Mouse (Mus musculus) mammary gland, adult 2 months (tissue): ENCODE results near the gene Sh3tc1. TPM values are rescaled to one million over a fixed set of nuclear protein-coding genes. Genes with fewer than 3 reads are reported as not detected.

ENCODE experiments used
- polyA plus RNA-seq: library from polyadenylated mRNA; depleted of rRNA; stranded (reverse); fragments of >200 nt; gene quantifications from 2 replicates; pipeline ENCODE4 v1.2.3, GENCODE M21; 2012; ENCODE audit warnings: low replicate concordance; rRNA removed

The Sh3tc1 gene
- 17.1 and 25.6 TPM in 2 replicates for polyA plus RNA-seq

DNA sequence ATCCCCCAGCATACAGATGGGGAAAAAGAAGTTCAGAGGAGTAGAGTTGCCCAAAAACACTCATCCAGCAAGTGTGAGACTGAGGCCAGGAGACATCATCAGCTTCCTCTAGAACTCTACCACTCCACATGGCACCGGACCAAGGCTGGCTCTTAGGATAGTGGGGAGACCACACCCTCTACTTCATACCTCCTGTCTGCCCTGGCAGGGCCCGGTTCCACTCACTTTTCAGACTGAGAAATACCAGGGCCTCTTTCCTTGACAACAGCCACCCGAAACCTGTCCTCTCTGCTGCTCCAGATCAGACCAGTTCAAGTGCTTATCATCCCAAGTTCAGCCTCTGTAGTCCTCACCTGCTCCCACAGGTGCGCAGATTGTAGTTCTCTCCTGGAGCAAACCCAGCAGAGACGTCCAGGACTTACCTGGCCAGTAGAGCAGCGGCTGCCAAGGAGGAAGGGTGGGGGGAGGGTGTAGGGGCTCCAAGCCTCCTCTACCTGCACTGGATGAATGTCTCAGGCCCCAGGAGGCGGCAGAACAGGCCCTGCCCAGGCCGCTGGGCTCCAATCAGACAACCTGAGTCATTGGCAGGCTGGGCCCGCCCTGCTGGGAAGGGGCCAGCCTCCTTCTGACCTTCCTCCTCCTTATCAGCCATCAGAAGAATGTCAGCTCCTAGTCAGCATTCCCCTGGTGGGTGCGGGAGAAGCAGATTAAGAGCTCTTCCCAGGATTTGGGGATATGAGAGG, at the start of gene Sh3tc1:
Sh3tc1 (minus strand) TSS at position 452 of the 743 bp plus-strand sequence.

GRCm38 (mm10) chr5:35757639-35758001, 17.8 kb upstream of the Sh3tc1 start, which contains the start of gene Ablim2:
TSS of gene Ablim2 (plus strand) at chr5:35757880.

DNA sequence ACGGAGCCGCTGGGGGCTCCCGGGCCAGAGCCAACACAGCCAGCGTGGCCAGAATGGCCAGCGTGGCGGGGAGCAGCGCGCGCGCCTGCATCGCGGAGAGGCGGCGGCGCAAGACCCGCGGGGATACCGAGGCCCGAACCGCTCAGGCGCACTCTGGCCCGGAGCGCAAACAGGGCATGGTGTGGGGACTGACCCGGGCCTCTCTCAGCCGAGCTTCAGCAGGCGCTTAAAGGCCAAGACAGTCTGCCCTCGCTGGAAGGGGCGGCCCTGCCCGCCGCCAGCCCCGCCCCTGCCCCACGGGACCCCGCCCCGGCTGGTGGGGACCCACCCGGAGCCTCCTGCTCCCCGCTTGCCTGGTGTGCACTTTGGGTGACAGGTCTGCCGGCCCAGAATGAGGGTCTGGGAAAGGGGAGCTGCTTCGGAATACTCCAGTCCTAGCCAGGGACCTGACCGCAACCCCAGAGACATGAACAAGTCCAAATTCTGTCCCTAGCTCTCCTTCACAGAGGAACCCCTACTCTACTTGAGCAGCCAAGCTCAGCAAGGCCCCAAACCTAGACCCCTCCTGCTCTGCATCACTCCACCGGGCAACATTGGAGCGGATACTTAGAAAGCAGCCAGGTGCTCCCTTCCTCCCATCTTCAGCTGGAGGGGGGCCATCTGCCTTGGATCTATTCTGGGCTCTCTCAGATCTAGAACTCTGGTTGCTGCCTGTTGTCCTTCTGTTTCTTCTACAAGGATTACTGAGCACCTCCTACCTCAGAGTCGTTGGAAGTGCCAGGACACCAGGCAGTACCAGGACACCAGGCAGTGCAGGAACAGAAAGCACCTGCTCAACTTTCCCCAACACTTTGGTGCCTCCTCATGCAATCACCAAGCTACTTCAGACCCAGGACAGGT, 60.3 kb downstream of the Sh3tc1 start, which contains the start of gene Htra3:
Htra3 (minus strand) TSS at position 527 of the 900 bp plus-strand sequence.

Other genes with a start within 250 kb of the Sh3tc1 start
- gene Cpz, start 214.3 kb downstream of the Sh3tc1 start, polyA plus RNA-seq, result 20.7 and 28.5 TPM in 2 replicates
- gene Trmt44, start 164.9 kb downstream of the Sh3tc1 start, polyA plus RNA-seq, result 5.4 and 5.6 TPM in 2 replicates
- 43.5 and 54.1 TPM in 2 replicates for gene Acox3, start 156.9 kb downstream of the Sh3tc1 start, polyA plus RNA-seq
- 347 and 526 TPM in 2 replicates for gene Htra3, start 60.2 kb downstream of the Sh3tc1 start, polyA plus RNA-seq
- gene Ablim2, start 17.9 kb upstream of the Sh3tc1 start, polyA plus RNA-seq, result 12.6 and 23.9 TPM in 2 replicates
- 30.8 and 35.1 TPM in 2 replicates for gene Afap1, start 153.3 kb upstream of the Sh3tc1 start, polyA plus RNA-seq